Mouse (Mus musculus) thymus, adult 2 months (tissue): ENCODE results near the gene Ppp1r12a. TPM values are rescaled to one million over a fixed set of nuclear protein-coding genes. Genes with fewer than 3 reads are reported as not detected.

ENCODE experiments used
- DNase-seq: peaks from one replicate; pipeline ENCODE4 v3.0.0; 2021
- H3K27ac ChIP-seq: fragments of 200-500 bp; 2 replicates; pipeline ENCODE4 v1.5.1; 2012; ENCODE audit warnings: low read length, control low read depth; ENCODE audit not compliant: control insufficient read depth, insufficient read depth
- H3K27me3 ChIP-seq: fragments of 200-500 bp; 2 replicates; pipeline ENCODE4 v1.6.1; 2012; ENCODE audit warnings: mild to moderate bottlenecking, low read length, moderate library complexity, mixed read lengths; ENCODE audit not compliant: control insufficient read depth, insufficient read depth
- H3K36me3 ChIP-seq: fragments of 200-500 bp; 2 replicates; pipeline ENCODE4 v1.6.1; 2012; ENCODE audit warnings: mild to moderate bottlenecking, low read length, moderate library complexity; ENCODE audit not compliant: control insufficient read depth, insufficient read depth
- H3K4me1 ChIP-seq: fragments of 200-500 bp; replicated peaks from 2 replicates; pipeline ENCODE4 v1.6.1; 2012; ENCODE audit warnings: low read length; ENCODE audit not compliant: control insufficient read depth, insufficient read depth
- H3K4me3 ChIP-seq: fragments of 200-500 bp; 2 replicates; pipeline ENCODE4 v1.5.1; 2012; ENCODE audit warnings: mild to moderate bottlenecking, low read length, control low read depth, moderate library complexity; ENCODE audit not compliant: control insufficient read depth, insufficient read depth
- CTCF ChIP-seq: fragments of 200-500 bp; IDR thresholded peaks from 2 replicates; pipeline ENCODE4 v1.5.1; 2012; ENCODE audit warnings: mild to moderate bottlenecking, control low read depth, low read length, moderate library complexity, borderline replicate concordance; ENCODE audit not compliant: control insufficient read depth, poor library complexity, insufficient read depth; ENCODE audit errors: extremely low read depth
- POLR2A ChIP-seq: fragments of 200-500 bp; IDR thresholded peaks from 2 replicates; pipeline ENCODE4 v1.6.1; 2012; ENCODE audit warnings: mild to moderate bottlenecking, low read length, control low read depth, moderate library complexity; ENCODE audit not compliant: control insufficient read depth, poor library complexity, insufficient read depth; ENCODE audit errors: extremely low read depth
- WGBS: fragments of 180-500 bp; shearing (Covaris S2); methylation state at CpG from one replicate; pipeline ENCODE4 v1.1.7; 2018; 5-methylcytosine and 5-hydroxymethylcytosine counted together
- polyA plus RNA-seq: library from polyadenylated mRNA; depleted of rRNA; stranded (reverse); fragments of >200 nt; gene quantifications from 2 replicates; pipeline ENCODE4 v1.2.3, GENCODE M21; 2012

Ppp1r12a gene
- polyA plus RNA-seq, 1 experiment = 29.2 TPM

- WGBS = 93% methylated on average over 14 of the region's 14 CpGs
- no peak overlapping the region for H3K4me3 ChIP-seq
- H3K36me3 ChIP-seq = no peaks in the 10 kb centered on the region
- H3K27ac ChIP-seq = no peak overlapping the region
- 0 out of 2 replicates have a peak, but pooled peaks cover 3% of the 10 kb centered on the region for H3K4me1 ChIP-seq
- no peaks in the 10 kb centered on the region for H3K27me3 ChIP-seq
- no peak for TF ChIP-seq POLR2A
- no peak for TF ChIP-seq CTCF
- DNase-seq = no peak
Observed at GRCm38 (mm10) chr10:108159002-108159401, 3.0 kb upstream of the Ppp1r12a start.

DNA sequence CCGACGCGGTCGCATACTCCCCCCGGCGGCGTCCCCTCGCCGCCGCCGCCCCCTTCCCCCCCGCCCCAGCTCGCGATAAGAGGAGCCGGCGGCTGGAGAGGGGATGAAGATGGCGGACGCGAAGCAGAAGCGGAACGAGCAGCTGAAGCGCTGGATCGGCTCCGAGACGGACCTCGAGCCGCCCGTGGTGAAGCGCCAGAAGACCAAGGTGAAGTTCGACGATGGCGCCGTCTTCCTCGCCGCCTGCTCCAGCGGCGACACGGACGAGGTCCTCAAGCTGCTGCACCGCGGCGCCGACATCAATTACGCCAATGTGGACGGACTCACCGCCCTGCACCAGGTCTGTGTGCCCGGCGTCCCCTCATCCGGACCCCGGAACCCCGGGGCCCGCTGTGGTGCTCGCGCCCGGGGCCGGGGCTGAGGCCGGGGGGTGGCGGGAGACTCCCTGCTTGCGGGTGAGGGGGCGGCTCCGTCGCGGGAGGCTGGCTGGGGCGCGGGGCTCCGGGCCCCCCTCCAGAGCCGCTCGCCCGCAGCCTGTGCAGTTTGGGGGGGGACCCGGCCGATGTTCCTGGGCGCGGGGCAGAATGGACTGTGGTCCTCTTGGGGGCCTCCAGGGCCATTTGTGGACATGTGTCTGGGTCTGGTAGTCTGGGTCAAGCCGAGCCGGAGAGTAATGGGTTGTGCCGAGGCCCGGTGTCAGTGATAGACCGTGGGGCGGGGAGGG lies 466 bp downstream of the Ppp1r12a start:
- peaks cover 8% of the 10 kb centered on the region; the same call in 1 of the 2 replicates for H3K4me1 ChIP-seq
- H3K4me3 ChIP-seq = peak overlapping the region; percentile 99
- H3K27me3 ChIP-seq = no peaks in the 10 kb centered on the region
- H3K27ac ChIP-seq = peak overlapping the region; percentile 56
- no peak for TF ChIP-seq POLR2A
- TF ChIP-seq CTCF = no peak
- H3K36me3 ChIP-seq = no peaks in the 10 kb centered on the region
- WGBS = under 1% methylated on average over 76 of the region's 79 CpGs
- DNase-seq = peak; percentile 52

DNA sequence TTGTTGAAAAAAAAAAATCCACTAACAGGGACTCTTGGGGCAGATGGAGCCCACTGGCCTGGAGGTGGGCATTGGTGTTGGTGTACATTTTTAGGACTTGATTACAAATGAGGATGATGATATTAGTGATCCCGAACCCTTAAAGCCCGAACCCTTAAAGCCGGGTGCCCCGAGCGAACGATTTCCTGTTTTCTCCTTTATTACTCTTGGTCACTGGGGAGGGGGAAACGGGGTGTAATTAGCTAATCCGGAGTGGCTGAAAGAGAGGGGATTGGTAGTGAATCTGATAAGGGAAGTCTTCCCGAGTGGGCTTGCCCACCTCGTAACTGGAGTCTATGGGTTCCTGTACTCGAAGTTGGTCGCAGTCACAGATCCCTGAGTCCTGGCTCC lies 1.0 kb downstream of the Ppp1r12a start:
- Histone ChIP-seq H3K4me3 (peak overlapping the region; percentile 99), H3K36me3 (no peaks in the 10 kb centered on the region), H3K27ac (peak overlapping the region; percentile 8; the same call in 1 of the 2 replicates), H3K4me1 (peaks cover 10% of the 10 kb centered on the region; the same call in 1 of the 2 replicates), H3K27me3 (no peaks in the 10 kb centered on the region)
- WGBS = 0% methylated on average over 12 of the region's 12 CpGs
- peak; percentile 18 for DNase-seq
- TF ChIP-seq CTCF (no peak), POLR2A (no peak)

DNA sequence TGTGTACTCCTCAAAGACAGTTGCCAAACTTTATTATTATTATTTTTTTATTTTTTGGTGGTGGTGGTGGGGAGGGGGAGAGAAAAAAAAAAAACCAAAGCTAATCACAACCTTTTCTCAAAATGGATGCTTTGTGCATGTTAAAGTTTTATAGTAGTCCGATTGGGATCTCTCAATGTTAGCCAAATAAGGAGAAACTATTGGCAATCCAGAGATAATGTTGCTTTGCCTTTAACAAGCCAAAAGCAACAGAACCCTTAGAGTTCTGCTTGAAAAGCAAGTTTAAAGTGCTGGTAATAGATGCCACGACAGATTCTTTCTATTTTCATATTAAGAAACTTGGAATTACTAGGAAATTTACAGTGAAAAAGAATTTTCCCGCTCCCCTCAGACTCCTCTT lies 1.5 kb downstream of the Ppp1r12a start:
- Histone ChIP-seq H3K4me3 (peak overlapping the region; percentile 99), H3K36me3 (no peaks in the 10 kb centered on the region), H3K4me1 (peaks cover 15% of the 10 kb centered on the region), H3K27me3 (no peaks in the 10 kb centered on the region), H3K27ac (no peak overlapping the region; the same call in 1 of the 2 replicates)
- no peak for DNase-seq
- WGBS = 30% methylated on average over 3 of the region's 3 CpGs
- TF ChIP-seq POLR2A = no peak
- TF ChIP-seq CTCF = no peak

DNA sequence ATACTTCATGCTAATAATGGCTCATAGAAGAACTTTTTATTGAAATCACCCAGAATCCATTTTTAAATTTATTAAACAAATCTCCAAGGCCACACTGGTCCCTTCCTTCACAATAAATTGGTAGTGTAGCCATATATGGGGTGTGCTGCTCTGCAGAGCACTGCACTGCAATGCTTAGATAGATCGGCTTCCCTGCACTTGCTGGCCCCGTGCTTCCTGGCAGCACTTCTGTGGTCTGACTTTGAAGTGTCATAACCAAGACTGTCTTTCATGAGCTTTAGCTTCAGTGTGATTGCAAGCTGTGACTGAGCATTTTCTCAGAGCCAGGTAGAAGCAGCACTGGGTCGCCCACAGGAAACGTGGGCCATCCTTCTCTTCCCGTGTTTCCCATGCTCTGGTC lies 5.8 kb downstream of the Ppp1r12a start:
- Histone ChIP-seq H3K36me3 (no peaks in the 10 kb centered on the region), H3K27ac (no peak overlapping the region), H3K27me3 (no peaks in the 10 kb centered on the region), H3K4me3 (no peak overlapping the region), H3K4me1 (peaks cover 15% of the 10 kb centered on the region)
- no peak for TF ChIP-seq POLR2A
- TF ChIP-seq CTCF = no peak
- DNase-seq = peak; percentile 66
- 2% methylated on average over 5 of the region's 5 CpGs for WGBS

DNA sequence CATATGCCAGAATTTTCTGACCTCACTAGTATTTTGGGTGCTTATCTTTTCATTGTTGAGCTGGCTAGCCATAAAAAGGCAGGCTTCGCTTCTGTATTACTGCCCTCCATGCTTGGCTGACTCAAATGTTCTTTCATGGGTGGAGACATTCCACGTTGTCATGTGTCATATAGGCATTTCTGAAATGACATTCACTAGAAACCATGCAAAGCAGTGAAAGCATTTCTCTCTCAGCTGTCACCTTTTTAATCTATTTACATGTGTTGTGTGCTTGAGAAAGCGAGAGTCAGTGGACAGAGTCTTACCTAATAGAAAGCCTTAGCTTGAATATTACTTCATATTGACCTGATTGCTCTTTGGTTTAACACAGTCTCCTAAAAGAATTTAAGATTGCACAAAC lies 8.8 kb downstream of the Ppp1r12a start:
- DNase-seq = no peak
- no peak for TF ChIP-seq POLR2A
- Histone ChIP-seq H3K27me3 (no peaks in the 10 kb centered on the region), H3K36me3 (no peaks in the 10 kb centered on the region), H3K27ac (no peak overlapping the region), H3K4me1 (peaks cover 8% of the 10 kb centered on the region), H3K4me3 (no peak overlapping the region)
- WGBS = 93% methylated on average over 3 of the region's 3 CpGs

GRCm38 (mm10) chr10:108171637-108172036 lies 9.6 kb downstream of the Ppp1r12a start:
- Histone ChIP-seq H3K27me3 (no peaks in the 10 kb centered on the region), H3K4me1 (peaks cover 8% of the 10 kb centered on the region), H3K27ac (no peak overlapping the region), H3K36me3 (no peaks in the 10 kb centered on the region), H3K4me3 (no peak overlapping the region)
- WGBS = 93% methylated on average over 3 of the region's 3 CpGs
- TF ChIP-seq POLR2A (no peak), CTCF (no peak)
- no peak for DNase-seq
